Mouse (Mus musculus) heart, adult 2 months (tissue): ENCODE data around the gene Cisd1. TPM values are rescaled to one million over a fixed set of nuclear protein-coding genes. Genes with fewer than 3 reads are reported as not detected.

ENCODE experiments used
- DNase-seq, 2 experiments: peaks; one replicate each; pipeline ENCODE4 v3.0.0; 2021
- H3K27ac ChIP-seq: fragments of 200-600 bp; 2 replicates; pipeline ENCODE4 v1.8.1; 2022
- H3K27me3 ChIP-seq: fragments of 200-500 bp; 2 replicates; pipeline ENCODE4 v1.6.1; 2012; ENCODE audit warnings: mild to moderate bottlenecking, low read length, inconsistent platforms, mixed read lengths; ENCODE audit not compliant: control insufficient read depth, insufficient read depth
- H3K36me3 ChIP-seq: fragments of 200-500 bp; 2 replicates; pipeline ENCODE4 v1.6.1; 2012; ENCODE audit warnings: low read length, inconsistent platforms; ENCODE audit not compliant: control insufficient read depth, insufficient read depth
- H3K4me1 ChIP-seq: fragments of 200-500 bp; 2 replicates; pipeline ENCODE4 v1.6.1; 2011; ENCODE audit warnings: low read length; ENCODE audit not compliant: control insufficient read depth, insufficient read depth
- H3K4me3 ChIP-seq: fragments of 200-600 bp; 2 replicates; pipeline ENCODE4 v1.8.1; 2022
- H3K79me2 ChIP-seq: fragments of 200-500 bp; replicated peaks from 2 replicates; pipeline ENCODE4 v1.6.1; 2012; ENCODE audit warnings: mild to moderate bottlenecking, inconsistent platforms, low read length, moderate library complexity, mixed read lengths; ENCODE audit not compliant: control insufficient read depth, insufficient read depth
- H3K9ac ChIP-seq: fragments of 200-500 bp; 2 replicates; pipeline ENCODE4 v1.6.1; 2012; ENCODE audit warnings: low read depth, mild to moderate bottlenecking, control low read depth, inconsistent platforms, low read length, mixed read lengths
- CTCF ChIP-seq: fragments of 200-600 bp; IDR thresholded peaks from 2 replicates; pipeline ENCODE4 v1.8.1; 2022; ENCODE audit warnings: antibody characterized with exemption, mild to moderate bottlenecking, moderate library complexity
- EP300 ChIP-seq: fragments of 200-500 bp; IDR thresholded peaks from 2 replicates; pipeline ENCODE4 v1.6.1; 2011; ENCODE audit warnings: low read depth, low read length, control low read depth; ENCODE audit not compliant: insufficient read depth
- POLR2A ChIP-seq: fragments of 200-500 bp; IDR thresholded peaks from 2 replicates; pipeline ENCODE4 v1.6.1; 2011; ENCODE audit warnings: mild to moderate bottlenecking, low read depth, low read length, control low read depth; ENCODE audit not compliant: insufficient read depth
- WGBS: fragments of 180-500 bp; shearing (Covaris S2); methylation state at CpG from one replicate; pipeline ENCODE4 v1.1.7; 2018; 5-methylcytosine and 5-hydroxymethylcytosine counted together
- intact Hi-C: fragments of 180-260 bp; cut with DNase I; formaldehyde crosslinking; loops from one replicate; pipeline ENCODE4 v1.15.1; 2025
- polyA plus RNA-seq: library from polyadenylated mRNA; depleted of rRNA; stranded (reverse); fragments of >200 nt; gene quantifications from 2 replicates; pipeline ENCODE4 v1.2.3, GENCODE M21; 2012
- total RNA-seq, 2 experiments: library from RNA; stranded (reverse); gene quantifications; 2 replicates each; pipeline ENCODE4 v1.2.3; 2021

Cisd1 gene
- total and polyA plus RNA-seq, 3 experiments, result 203 to 338 (median 295) TPM

DNA sequence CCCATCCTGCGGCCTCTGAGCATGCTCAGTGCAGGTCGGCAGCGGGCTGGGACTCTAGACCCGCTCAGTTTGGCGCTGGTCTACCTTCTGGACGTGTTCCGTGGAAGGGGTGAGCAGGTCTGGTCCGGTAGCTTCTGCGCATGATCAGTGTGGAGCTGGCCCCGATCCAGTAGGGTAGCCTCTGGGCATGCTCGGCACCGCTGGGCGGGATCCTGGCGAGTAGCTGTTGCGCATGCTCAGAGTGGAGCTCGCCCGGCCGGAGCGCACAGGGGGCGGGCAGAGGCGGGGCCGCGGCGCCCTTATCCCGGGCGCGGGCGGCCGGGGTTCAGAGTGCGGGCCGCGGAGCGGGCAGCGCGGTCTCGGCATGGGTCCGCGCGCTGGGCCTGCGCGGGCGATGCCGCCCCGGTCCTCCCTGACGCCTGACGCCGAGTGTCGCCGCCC lies 2.8 kb upstream of the Cisd1 start, which contains the start of gene Ipmk:
Gene Ipmk, plus strand, starts transcription at position 255 of the 441 bp plus-strand sequence.
- Histone ChIP-seq H3K27ac (peak within 1 kb of the TSS; percentile 94), H3K4me3 (peak within 1 kb of the TSS; percentile 96), H3K36me3 (no peaks in the 10 kb centered on the region), H3K79me2 (peaks cover 3% of the 10 kb centered on the region; the same call in 1 of the 2 replicates), H3K4me1 (peaks cover 6% of the 10 kb centered on the region), H3K27me3 (no peaks in the 10 kb centered on the region), H3K9ac (peak within 1 kb of the TSS; percentile 96)
- peak; percentile 99 to 100 for DNase-seq
- peak; percentile 75 for TF ChIP-seq POLR2A
- 0 out of 2 replicates have a peak, but pooled peaks have one; percentile 32 for TF ChIP-seq EP300
- no peak for TF ChIP-seq CTCF
- under 1% methylated on average over 49 of the region's 49 CpGs for WGBS
- intact Hi-C loops, result loop anchor here (5.0 kb wide), 2 partner anchors 60 to 110 kb away; partner anchors contain the start of genes Tfam and Ube2d1

DNA sequence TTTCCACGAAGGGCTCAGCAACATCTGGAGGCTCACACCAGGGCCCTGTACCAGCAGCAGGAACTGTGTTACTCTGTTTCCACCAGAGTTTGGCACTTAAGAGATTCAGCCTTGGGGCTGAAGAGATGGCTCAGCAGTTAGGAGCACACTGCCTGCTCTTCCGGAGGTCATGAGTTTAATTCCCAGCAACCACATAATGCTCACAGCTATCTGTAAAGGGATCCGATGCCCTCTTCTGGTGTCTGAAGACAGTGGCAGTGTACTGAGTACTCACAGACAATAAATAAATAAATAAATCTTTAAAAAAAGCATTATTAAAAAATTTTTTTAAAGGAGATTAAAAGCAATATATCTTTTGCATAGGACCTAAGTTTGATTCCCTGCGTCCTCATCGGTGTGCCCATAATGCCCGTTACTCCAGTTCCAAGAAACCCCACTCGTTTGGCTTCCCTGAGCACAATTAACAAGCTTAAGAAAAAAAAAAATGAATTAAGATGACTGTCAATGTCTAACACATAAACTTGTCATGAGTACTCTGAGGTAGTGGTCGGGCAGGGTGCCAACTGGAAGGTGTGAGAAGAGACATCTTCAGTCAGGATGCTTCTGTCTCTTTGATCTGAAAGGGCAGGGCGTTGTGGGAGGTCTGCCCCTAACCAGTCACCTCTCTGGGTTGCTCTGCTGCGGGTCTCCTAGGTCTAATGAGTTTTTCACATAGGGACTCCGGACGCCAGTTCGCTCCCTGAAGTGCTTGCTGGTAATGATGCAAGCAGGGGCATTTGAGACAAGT lies 2.2 kb upstream of the Cisd1 start:
- 13% methylated on average over 13 of the region's 13 CpGs for WGBS
- peak overlapping the region; percentile 68 for H3K9ac ChIP-seq
- peak overlapping the region; percentile 79 for H3K27ac ChIP-seq
- DNase-seq, result no peak
- H3K36me3 ChIP-seq, result no peaks in the 10 kb centered on the region
- H3K79me2 ChIP-seq, result peaks cover 3% of the 10 kb centered on the region; the same call in 1 of the 2 replicates
- intact Hi-C loops, result loop anchor here (5.0 kb wide), 2 partner anchors 60 to 110 kb away; partner anchors contain the start of genes Tfam and Ube2d1
- TF ChIP-seq POLR2A (no peak), CTCF (peak; percentile 44), EP300 (no peak)
- peaks cover 6% of the 10 kb centered on the region for H3K4me1 ChIP-seq
- no peaks in the 10 kb centered on the region for H3K27me3 ChIP-seq
- peak overlapping the region; percentile 96 for H3K4me3 ChIP-seq

DNA sequence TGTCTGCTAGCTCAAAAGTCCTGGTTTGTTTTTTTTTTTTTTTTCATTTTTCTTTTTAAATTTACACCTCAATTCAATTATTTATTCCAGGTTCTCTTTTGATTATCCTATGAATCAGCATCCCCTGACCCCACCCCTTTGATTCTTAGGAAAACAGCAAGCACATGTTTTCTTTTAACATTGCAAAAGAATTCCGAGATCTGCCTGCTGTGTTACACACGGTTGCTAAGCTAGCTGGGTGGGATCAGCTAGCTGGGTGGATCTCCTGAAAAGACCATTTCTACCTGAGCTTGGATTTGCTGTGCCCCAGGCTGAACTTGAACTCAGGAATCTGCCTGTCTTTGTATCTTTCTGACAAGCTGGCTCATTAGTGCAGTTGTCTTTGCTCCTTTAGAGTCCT lies 1.4 kb upstream of the Cisd1 start:
- peaks cover 6% of the 10 kb centered on the region for H3K4me1 ChIP-seq
- H3K27me3 ChIP-seq, result no peaks in the 10 kb centered on the region
- H3K4me3 ChIP-seq, result no peak overlapping the region
- no peak overlapping the region for H3K9ac ChIP-seq
- H3K36me3 ChIP-seq, result no peaks in the 10 kb centered on the region
- H3K27ac ChIP-seq, result no peak overlapping the region
- no peak for DNase-seq
- intact Hi-C loops, result loop anchor here (5.0 kb wide), 2 partner anchors 59 to 109 kb away; partner anchors contain the start of genes Tfam and Ube2d1
- 0 out of 2 replicates have a peak, but pooled peaks cover 3% of the 10 kb centered on the region for H3K79me2 ChIP-seq
- WGBS, result 50% methylated on average over 2 of the region's 2 CpGs
- no peak for TF ChIP-seq CTCF
- no peak for TF ChIP-seq EP300
- TF ChIP-seq POLR2A, result no peak

DNA sequence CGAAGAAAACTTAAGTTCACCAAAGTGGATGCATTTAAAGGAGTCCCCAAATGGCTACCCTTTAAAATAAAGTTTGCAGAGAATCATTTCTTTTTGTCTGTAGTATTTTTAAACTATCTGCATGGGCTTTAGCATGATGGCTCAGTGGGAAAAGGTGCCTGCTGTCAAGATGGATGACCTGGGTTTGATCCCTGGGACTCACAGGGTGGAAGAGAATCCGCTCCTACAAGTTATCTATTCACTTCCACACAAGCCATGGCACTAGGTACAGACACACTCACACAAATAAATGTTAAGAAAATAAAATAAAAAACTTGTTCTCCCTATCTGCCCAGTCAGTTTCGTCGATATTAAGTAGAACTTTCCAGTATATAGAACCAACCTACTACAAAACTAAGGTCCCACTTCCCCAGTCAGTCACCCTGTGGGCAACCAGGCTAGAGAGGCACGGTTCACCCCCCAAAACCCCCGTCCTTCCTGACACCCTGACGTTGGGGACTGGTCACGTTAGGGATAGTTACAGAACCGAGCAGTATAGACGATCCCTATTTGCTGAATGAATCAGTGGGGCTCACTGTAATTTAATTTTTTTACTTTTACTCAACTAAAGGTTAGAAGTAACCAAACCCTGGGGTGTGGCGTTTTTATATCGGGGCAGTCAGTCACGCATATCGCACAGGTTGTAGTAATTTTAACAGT lies 1.0 kb downstream of the Cisd1 start:
- intact Hi-C loops, result loop anchor here (2.0 kb wide), 1 partner anchor 19 kb away; no protein-coding TSS in a partner anchor
- H3K27ac ChIP-seq, result peak overlapping the region; percentile 93
- peak overlapping the region; percentile 66 for H3K4me3 ChIP-seq
- TF ChIP-seq POLR2A (no peak), EP300 (no peak), CTCF (no peak)
- 0 out of 2 replicates have a peak, but pooled peaks cover 3% of the 10 kb centered on the region for H3K79me2 ChIP-seq
- no peaks in the 10 kb centered on the region for H3K36me3 ChIP-seq
- peaks cover 2% of the 10 kb centered on the region for H3K4me1 ChIP-seq
- no peaks in the 10 kb centered on the region for H3K27me3 ChIP-seq
- no peak for DNase-seq
- 29% methylated on average over 14 of the region's 14 CpGs for WGBS
- peak overlapping the region; percentile 40; the same call in 1 of the 2 replicates for H3K9ac ChIP-seq

DNA sequence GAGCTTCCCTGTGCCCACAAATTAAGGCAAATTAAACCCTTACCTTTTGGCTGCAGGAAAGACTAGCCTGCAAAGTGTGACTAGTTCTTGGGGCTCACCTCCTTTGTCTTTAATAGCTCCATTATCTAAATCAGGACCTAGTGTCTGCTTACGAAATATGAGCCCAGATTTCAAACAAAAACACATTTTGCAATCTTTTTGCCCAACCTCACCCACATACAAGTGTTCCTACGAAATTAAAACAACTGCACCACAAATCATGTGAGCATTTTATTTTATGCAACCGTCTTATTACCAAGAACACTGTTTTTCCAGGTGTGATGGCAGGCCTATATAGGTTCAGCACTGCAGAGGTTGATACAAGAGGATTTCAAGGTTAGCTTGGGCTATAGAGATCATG lies 1.6 kb downstream of the Cisd1 start:
- no peak overlapping the region for H3K4me3 ChIP-seq
- DNase-seq, result no peak
- peaks cover 3% of the 10 kb centered on the region for H3K4me1 ChIP-seq
- no peaks in the 10 kb centered on the region for H3K36me3 ChIP-seq
- no peak for TF ChIP-seq EP300
- no peak for TF ChIP-seq POLR2A
- no peak for TF ChIP-seq CTCF
- 87% methylated on average over 3 of the region's 3 CpGs for WGBS
- no peak overlapping the region for H3K9ac ChIP-seq
- no peaks in the 10 kb centered on the region for H3K27me3 ChIP-seq
- H3K79me2 ChIP-seq, result 0 out of 2 replicates have a peak, but pooled peaks cover 1% of the 10 kb centered on the region
- H3K27ac ChIP-seq, result no peak overlapping the region
- intact Hi-C loops, result no loop called here
